Mouse (Mus musculus) embryo, embryonic 9.5 days (tissue): ENCODE measurements around the gene Ccdc154.

ENCODE experiments used
- DNase-seq: peaks from one replicate; pipeline ENCODE4 v3.0.0-alpha.2; 2017; ENCODE audit errors: extremely low spot score

Gene Ccdc154

GRCm38 (mm10) chr17:25184129-25184691 is 21.9 kb downstream of the Ccdc154 start, which contains the start of gene BC003965:
TSS of gene BC003965 (plus strand) at chr17:25184554.
- peak; percentile 98 for DNase-seq

GRCm38 (mm10) chr17:25184961-25185360 is 22.7 kb downstream of the Ccdc154 start:
- no peak for DNase-seq

GRCm38 (mm10) chr17:25187784-25188149 is 25.5 kb downstream of the Ccdc154 start:
- no peak for DNase-seq

- peak; percentile 83 for DNase-seq
Measured at GRCm38 (mm10) chr17:25188150-25189031, 26.1 kb downstream of the Ccdc154 start, which contains the start of gene Unkl. TSS of gene Unkl (plus strand) at chr17:25188397.

- no peak for DNase-seq
Measured at GRCm38 (mm10) chr17:25189091-25189490, 26.8 kb downstream of the Ccdc154 start.

GRCm38 (mm10) chr17:25202401-25202800 is 40.1 kb downstream of the Ccdc154 start:
- no peak for DNase-seq

GRCm38 (mm10) chr17:25210006-25210405 is 47.7 kb downstream of the Ccdc154 start:
- DNase-seq, result no peak

GRCm38 (mm10) chr17:25210680-25211466 is 48.6 kb downstream of the Ccdc154 start:
- DNase-seq, result no peak

- DNase-seq, result no peak
Measured at GRCm38 (mm10) chr17:25211705-25212104, 49.4 kb downstream of the Ccdc154 start.

GRCm38 (mm10) chr17:25215431-25215830 is 53.2 kb downstream of the Ccdc154 start:
- no peak for DNase-seq

- no peak for DNase-seq
Measured at GRCm38 (mm10) chr17:25218967-25219366, 56.7 kb downstream of the Ccdc154 start.

- DNase-seq, result no peak
Measured at GRCm38 (mm10) chr17:25219492-25220295, 57.4 kb downstream of the Ccdc154 start.

GRCm38 (mm10) chr17:25220746-25221145 is 58.5 kb downstream of the Ccdc154 start:
- DNase-seq, result no peak
